Mouse (Mus musculus) bone marrow, adult 2 months (tissue): ENCODE measurements around the gene Mmp23. TPM values are rescaled to one million over a fixed set of nuclear protein-coding genes. Genes with fewer than 3 reads are reported as not detected.
"Not testable (repeated sequence)": the region's sequence is repeated elsewhere in the genome, so short reads cannot be mapped to it uniquely, and the experiment has no call there.

Source experiments
- H3K27ac ChIP-seq: fragments of 200-500 bp; 2 replicates; pipeline ENCODE4 v1.5.1; 2012; ENCODE audit warnings: low read depth, mild to moderate bottlenecking, control low read depth, inconsistent platforms, low read length; ENCODE audit not compliant: control insufficient read depth, poor library complexity, insufficient read depth
- H3K4me1 ChIP-seq: fragments of 200-500 bp; 2 replicates; pipeline ENCODE4 v1.6.1; 2011; ENCODE audit warnings: low read length; ENCODE audit not compliant: control insufficient read depth, insufficient read depth
- H3K4me3 ChIP-seq: fragments of 200-500 bp; replicated peaks from 2 replicates; pipeline ENCODE3; 2011; ENCODE audit warnings: mild to moderate bottlenecking, low read depth, low read length, control low read depth; ENCODE audit not compliant: control insufficient read depth
- CTCF ChIP-seq: fragments of 200-500 bp; IDR thresholded peaks from 2 replicates; pipeline ENCODE4 v1.5.1; 2011; ENCODE audit warnings: low read length, control low read depth; ENCODE audit not compliant: control insufficient read depth, insufficient read depth
- POLR2A ChIP-seq: fragments of 200-500 bp; IDR thresholded peaks from 2 replicates; pipeline ENCODE4 v1.6.1; 2011; ENCODE audit warnings: low read depth, mild to moderate bottlenecking, control low read depth, low read length, borderline replicate concordance; ENCODE audit not compliant: control insufficient read depth
- WGBS: fragments of 180-500 bp; shearing (Covaris S2); methylation state at CpG from one replicate; pipeline ENCODE4 v1.1.7; 2018; 5-methylcytosine and 5-hydroxymethylcytosine counted together
- polyA plus RNA-seq: library from polyadenylated mRNA; stranded (reverse); fragments of >200 nt; gene quantifications from 2 replicates; pipeline ENCODE4 v1.2.4, GENCODE M21; 2011; ENCODE audit warnings: low replicate concordance; ENCODE audit not compliant: missing spikeins, insufficient read depth, insufficient read length

Mmp23 gene
- polyA plus RNA-seq, 1 experiment, result 5.6 TPM

DNA sequence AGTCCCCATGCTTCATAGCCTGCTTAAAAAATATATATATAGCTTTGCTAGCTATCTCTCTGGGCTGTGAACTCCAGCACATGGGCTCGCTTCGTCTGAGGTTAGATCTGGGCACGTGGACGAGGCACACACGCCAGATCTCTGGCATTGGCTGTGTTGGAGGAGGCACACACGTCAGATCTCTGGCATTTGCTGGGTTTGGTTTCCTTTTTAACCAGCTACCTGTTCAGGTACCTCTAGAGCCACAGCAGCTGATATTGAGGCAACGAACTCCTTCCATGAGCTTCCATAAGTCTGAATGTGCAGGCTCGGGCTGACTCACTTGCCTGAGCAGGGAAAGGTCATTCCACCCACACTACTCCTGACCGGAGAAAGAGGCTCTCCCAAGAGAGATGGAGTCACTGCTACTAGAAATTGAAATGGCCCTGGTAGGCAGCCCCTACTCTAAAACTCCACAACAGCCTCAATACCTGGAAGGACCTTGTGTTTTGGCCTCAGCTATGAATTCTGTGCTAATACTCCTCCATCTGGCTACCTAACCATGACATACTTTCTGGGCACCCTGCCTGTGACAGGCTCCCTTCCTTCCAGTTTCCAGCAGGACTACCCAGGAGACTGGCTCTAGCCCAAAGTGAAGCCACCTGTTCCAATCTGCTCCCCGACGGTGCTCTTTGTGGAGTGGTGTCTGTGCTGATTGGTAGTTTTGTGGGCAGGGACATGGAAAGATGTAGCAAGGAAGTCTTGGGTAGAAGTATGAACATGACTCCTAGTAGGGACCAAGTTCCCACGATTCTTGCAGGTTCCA is 37.6 kb upstream of the Mmp23 start:
- H3K4me3 ChIP-seq, result no peak overlapping the region
- WGBS, result 78% methylated on average over 12 of the region's 12 CpGs
- TF ChIP-seq POLR2A (no peak), CTCF (no peak)
- no peak overlapping the region for H3K27ac ChIP-seq
- peaks cover 2% of the 10 kb centered on the region; the same call in 1 of the 2 replicates for H3K4me1 ChIP-seq

DNA sequence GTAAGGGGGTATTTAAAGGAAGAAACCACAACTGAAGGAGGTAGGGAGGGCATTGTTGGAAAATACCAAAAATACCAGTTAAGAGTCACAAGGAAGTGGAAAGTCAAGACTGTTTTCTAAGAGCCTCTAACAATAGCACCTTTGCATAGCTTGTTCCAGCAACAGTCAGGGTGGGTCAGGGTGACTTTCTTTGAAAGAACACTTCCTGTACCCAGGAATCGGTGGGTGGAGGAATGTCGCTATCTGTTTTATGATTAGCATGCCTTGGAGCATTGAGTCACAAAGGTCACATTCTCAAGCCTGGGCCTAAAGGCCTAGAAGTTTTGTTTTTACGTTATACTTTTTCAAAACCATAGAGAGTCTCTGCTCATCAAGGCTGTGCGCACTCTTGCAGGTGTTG is 34.6 kb upstream of the Mmp23 start:
- 86% methylated on average over 4 of the region's 4 CpGs for WGBS
- H3K4me1 ChIP-seq, H3K27ac ChIP-seq, H3K4me3 ChIP-seq: not testable (repeated sequence)

DNA sequence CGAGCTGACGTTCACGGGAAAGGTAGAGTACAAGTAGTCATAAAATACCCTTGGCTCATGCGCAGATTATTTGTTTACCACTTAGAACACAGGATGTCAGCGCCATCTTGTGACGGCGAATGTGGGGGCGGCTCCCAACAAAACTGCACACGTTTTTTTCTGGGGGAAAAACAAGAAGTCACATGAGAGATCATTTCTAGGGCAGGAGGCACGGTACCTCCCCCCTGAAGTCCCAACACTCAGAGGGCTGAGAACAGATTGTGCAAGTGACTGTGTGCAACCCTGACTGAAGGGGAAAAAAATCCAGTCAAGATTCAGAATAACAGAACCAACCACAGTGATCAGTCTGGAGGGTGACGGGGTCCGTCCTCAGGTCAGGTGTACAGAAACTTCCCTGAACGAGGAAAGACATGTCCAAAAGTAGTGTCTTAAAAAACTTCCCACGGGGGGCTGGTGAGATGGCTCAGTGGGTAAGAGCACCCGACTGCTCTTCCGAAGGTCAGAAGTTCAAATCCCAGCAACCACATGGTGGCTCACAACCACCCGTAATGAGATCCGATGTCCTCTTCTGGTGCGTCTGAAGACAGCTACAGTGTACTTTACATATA is 30.6 kb upstream of the Mmp23 start:
- H3K27ac ChIP-seq, H3K4me3 ChIP-seq, H3K4me1 ChIP-seq: not testable (repeated sequence)
- WGBS, result 73% methylated on average over 16 of the region's 19 CpGs

DNA sequence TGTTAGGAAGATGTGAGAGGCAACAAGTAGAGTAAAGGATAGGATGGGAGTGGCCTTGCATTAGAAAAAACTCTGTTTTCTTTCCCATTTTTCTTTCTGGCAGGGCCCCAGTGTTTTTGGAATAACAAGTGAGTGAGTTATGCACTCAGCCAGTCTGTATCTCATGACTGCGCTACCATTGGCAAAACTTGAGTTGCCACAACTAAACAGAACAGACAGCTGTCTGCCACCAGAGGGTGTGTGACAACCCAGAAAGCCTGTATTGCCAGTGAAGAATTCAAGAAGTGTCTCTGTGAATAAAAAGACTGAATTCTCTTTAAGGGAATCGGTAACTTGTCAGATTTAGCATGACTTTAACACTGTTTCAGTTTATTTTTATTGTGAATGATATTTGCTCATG is 22.8 kb upstream of the Mmp23 start:
- TF ChIP-seq POLR2A (no peak), CTCF (no peak)
- Histone ChIP-seq H3K27ac (no peak overlapping the region), H3K4me1 (no peaks in the 10 kb centered on the region), H3K4me3 (no peak overlapping the region)
- 60% methylated on average over 2 of the region's 2 CpGs for WGBS

DNA sequence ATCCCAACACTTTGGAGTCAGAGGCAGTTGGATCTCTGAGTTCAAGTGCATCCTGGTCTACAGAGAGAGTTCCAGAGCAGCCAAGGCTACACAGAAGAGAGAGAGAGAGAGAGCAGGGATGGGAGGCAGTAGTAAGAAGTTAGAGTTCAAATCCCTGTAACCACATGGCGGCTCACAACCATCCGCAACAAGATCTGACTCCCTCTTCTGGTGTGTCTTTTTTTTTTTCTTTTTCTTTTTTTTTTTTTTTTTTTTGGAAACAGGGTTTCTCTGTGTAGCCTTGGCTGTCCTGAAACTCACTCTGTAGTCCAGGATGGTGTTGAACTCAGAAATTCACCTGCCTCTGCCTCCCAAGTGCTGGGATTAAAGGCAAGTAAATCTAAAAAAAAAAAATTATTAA is 18.9 kb upstream of the Mmp23 start:
- no peaks in the 10 kb centered on the region; the same call in 1 of the 2 replicates for H3K4me1 ChIP-seq
- TF ChIP-seq POLR2A (no peak), CTCF (no peak)
- WGBS, result 43% methylated on average over 2 of the region's 2 CpGs
- no peak overlapping the region for H3K4me3 ChIP-seq
- H3K27ac ChIP-seq, result no peak overlapping the region

DNA sequence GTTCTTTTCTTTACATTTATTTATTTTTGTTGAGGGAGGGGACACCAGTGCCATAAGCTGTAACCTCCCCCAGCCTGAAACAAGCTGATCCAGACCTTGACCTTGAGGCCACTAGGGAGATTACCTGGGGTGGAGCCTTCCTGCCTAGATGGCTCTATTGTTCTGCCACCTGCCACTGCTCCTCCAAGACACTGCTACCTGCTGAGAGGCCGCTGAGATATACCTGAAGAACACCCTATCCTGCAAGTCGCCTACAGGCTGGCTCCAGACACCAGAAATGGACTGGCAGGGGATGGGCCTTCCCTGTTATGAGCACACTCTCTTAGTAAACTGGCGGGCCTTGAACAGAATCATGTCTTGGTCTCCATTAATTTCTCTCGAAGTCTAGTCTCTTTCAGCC is 17.1 kb upstream of the Mmp23 start:
- H3K4me1 ChIP-seq, H3K27ac ChIP-seq, H3K4me3 ChIP-seq: not testable (repeated sequence)
- 77% methylated on average over 4 of the region's 4 CpGs for WGBS

DNA sequence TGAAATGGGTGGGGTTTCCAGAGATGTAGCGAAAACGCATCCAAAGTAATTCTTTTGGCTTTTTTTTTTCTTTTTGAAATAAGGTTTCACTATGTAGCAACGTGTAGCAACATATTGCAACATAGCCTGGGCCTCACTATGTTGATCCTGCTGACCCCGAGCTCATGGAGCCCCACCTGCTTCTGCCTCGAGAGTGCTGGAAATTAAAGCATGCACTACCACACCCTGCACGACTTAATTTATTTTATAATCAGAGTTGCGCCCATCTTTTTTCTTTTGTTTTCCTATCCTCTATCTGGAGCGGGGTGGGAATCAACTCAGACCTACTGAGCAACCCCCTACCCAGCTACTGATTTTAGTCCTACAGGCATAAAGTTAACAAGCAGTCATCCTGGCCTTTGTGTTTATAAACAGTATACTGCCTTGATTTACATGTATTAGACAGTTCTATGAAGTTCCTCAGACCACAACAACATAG is 16.5 kb upstream of the Mmp23 start:
- H3K27ac ChIP-seq, result no peak overlapping the region
- 4% methylated on average over 8 of the region's 8 CpGs for WGBS
- no peaks in the 10 kb centered on the region; the same call in 1 of the 2 replicates for H3K4me1 ChIP-seq
- peak overlapping the region; percentile 81 for H3K4me3 ChIP-seq
- TF ChIP-seq POLR2A, result no peak
- TF ChIP-seq CTCF, result no peak

DNA sequence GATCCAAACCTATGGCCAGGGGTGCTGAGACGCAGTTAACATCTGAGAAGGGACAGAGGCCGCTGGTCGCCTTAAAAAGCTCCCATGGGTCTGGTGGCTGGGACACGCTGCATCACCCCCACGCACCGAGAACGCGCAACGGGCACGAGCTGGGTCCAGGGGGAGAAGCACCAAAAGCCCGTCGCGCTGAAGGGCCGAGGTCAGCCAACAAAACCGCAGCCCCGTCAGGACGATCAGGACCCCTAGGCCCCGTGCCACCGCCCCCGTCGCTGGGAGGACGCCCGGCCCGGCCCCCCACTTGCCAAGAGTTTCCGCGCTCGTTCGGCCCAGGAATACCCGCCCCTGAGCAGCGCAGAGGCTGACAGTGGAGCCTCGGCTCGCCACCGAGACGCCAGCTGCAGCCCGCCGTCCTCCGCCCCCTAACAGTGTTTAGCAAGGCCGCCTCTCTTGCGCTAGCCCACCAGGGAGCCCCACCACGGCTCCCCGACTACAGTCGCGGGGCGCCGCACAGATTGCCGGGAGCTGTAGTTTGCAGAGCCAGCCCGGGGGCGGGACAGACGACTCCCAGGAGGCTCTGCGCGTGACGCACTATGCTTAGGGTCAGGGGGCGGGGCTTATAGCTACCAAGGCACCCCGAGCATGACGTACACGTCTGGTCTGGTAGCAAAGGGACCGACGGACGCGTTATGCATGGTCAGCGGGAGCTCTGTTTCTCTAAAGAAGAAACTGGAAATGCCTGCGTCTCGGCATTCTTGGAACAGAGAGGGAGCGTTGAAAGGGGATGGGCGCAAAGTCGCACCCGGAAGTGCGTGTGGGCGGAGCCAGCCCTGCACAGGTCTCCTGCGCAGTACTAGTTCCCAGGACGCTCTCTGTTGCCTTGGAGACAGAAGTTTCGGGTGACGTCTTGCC is 15.8 kb upstream of the Mmp23 start, which contains the start of gene Mib2:
TSS of gene Mib2 (minus strand) at position 510 of the 909 bp plus-strand sequence.
- Histone ChIP-seq H3K4me3 (peak within 1 kb of the TSS; percentile 81), H3K4me1 (no peaks in the 10 kb centered on the region; the same call in 1 of the 2 replicates), H3K27ac (peak within 1 kb of the TSS; percentile 58)
- WGBS, result under 1% methylated on average over 73 of the region's 73 CpGs
- TF ChIP-seq CTCF, result no peak
- TF ChIP-seq POLR2A, result peak; percentile 23; the same call in 1 of the 2 replicates
